ENCODE assay signal across 12 mouse cellular contexts in the genomic region with DNA sequence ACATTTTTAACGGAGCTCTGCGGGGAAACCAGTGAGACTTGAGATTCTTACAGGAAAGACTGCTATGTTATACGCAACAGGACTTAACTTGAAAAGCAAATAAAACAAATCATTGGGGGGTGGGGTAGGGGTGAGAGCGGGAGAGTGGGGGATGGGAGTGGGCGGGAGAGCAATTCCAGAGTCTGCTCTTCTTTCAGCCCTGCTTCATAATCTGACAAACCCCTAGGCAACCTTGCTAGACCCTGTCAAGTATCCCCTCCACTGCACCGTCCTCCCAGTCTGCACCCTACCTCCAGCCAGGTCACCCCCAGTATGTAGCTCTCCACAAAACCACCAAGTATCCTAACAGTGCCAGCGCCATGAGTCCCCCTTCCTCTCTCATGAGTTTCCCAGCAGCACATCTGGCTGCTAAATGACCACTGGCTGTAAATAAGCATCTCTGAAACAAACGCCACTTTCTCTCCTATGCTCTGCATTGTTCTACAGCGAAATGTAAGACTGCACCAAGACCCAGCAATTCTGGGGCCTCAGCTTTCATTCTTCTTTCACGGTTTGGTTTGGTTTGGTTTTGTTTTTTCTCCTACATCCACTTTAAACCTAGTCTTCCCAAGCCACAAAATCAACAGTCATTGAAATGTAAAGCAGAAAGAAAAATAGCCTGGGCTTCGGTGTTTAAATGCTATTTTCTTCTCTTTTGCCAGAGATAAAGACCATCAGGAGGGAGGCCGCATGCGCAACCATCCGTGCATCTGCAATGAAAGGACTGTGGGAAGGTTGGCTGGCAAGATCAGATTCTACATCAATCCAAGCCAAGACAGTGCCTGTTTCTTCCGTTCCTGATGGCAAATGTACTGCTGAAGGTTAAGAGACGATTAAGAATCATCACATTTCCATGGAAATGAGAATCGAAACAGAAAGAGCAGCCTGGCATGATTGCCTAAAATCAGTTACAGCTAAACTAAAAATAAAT. TPM values are rescaled to one million over a fixed set of nuclear protein-coding genes. Genes with fewer than 3 reads are reported as not detected.
A peak's percentile ranks its signal among the peaks of the same experiment; 100 is the strongest.
DNase-seq lines count a peak whose midpoint lies in the region; ATAC-seq and TF ChIP-seq lines count a peak whose summit lies in the region.
"Had no signal": no experiment of that assay in that cellular context is flagged by ENCODE, and none has a peak within 500 bp of the region (broad histone marks: within the 10 kb centered on the region; RNA-seq: fewer than 3 reads in every experiment).

No protein-coding gene starts in this region.

- peak; percentile 58 for ATAC-seq in forebrain, postnatal 0 days
- ATAC-seq in midbrain, embryonic 15.5 days (replicated peaks), result 0 out of 2 replicates have a peak, but pooled peaks have one; percentile 40
- no peak for ATAC-seq in heart, embryonic 12.5 days (ENCODE audit: insufficient number of reproducible peaks, low FRiP score)
- ATAC-seq: CD4-positive, CD25-positive, alpha-beta regulatory T cell, adult 4 months had no signal

- no peak for TF ChIP-seq CTCF in forebrain, postnatal 0 days (IDR thresholded peaks at IDR 0.05; ENCODE audit: low read depth)
- TF ChIP-seq CTCF in layer of hippocampus, adult 2 months (conservative IDR thresholded peaks at IDR 0.05), result no peak

- 38% methylated on average over 17 of the region's 17 CpGs for WGBS in forebrain, postnatal 0 days
- 32% methylated on average over 17 of the region's 17 CpGs for WGBS in midbrain, embryonic 15.5 days
- WGBS in heart, embryonic 12.5 days, result 57% methylated on average over 17 of the region's 17 CpGs

- no peaks in the 10 kb centered on the region for H3K27me3 ChIP-seq in forebrain, postnatal 0 days (ENCODE audit: insufficient read depth, low read length)
- no peaks in the 10 kb centered on the region for H3K27me3 ChIP-seq in midbrain, embryonic 15.5 days (replicated peaks)
- H3K27me3 ChIP-seq in heart, embryonic 12.5 days (replicated peaks), result no peaks in the 10 kb centered on the region
- H3K27me3 ChIP-seq: kidney, embryonic 15.5 days had no signal

- H3K9ac ChIP-seq in forebrain, postnatal 0 days, result peak overlapping the region; percentile 2; the same call in 1 of the 2 replicates
- no peak overlapping the region for H3K9ac ChIP-seq in midbrain, embryonic 15.5 days
- no peak overlapping the region for H3K9ac ChIP-seq in heart, embryonic 12.5 days
- H3K9ac ChIP-seq: kidney, embryonic 15.5 days had no signal

- H3K36me3 ChIP-seq in forebrain, postnatal 0 days (ENCODE audit: insufficient read depth), result no peaks in the 10 kb centered on the region
- H3K36me3 ChIP-seq in midbrain, embryonic 15.5 days (replicated peaks), result no peaks in the 10 kb centered on the region
- H3K36me3 ChIP-seq in heart, embryonic 12.5 days, result no peaks in the 10 kb centered on the region
- H3K36me3 ChIP-seq: kidney, embryonic 15.5 days had no signal

- H3K4me3 ChIP-seq in forebrain, postnatal 0 days (ENCODE audit: low read depth, low read length), result no peak overlapping the region
- H3K4me3 ChIP-seq in layer of hippocampus, adult 2 months, result no peak overlapping the region; the same call in 1 of the 2 replicates
- H3K4me3 ChIP-seq in midbrain, embryonic 15.5 days, result no peak overlapping the region
- no peak overlapping the region for H3K4me3 ChIP-seq in heart, embryonic 12.5 days
- H3K4me3 ChIP-seq: gastrocnemius, adult 2 months; kidney, embryonic 15.5 days; myocyte had no signal

- H3K4me2 ChIP-seq in forebrain, postnatal 0 days (ENCODE audit: low read depth), result peak overlapping the region; percentile 6; the same call in 1 of the 2 replicates
- peak overlapping the region; percentile 8; the same call in 1 of the 2 replicates for H3K4me2 ChIP-seq in midbrain, embryonic 15.5 days
- H3K4me2 ChIP-seq in heart, embryonic 12.5 days, result no peak overlapping the region
- H3K4me2 ChIP-seq: kidney, embryonic 15.5 days had no signal

- H3K27ac ChIP-seq in forebrain, postnatal 0 days (ENCODE audit: low read depth, low read length), result no peak overlapping the region; the same call in 1 of the 2 replicates
- peak overlapping the region; percentile 78 for H3K27ac ChIP-seq in layer of hippocampus, adult 2 months
- H3K27ac ChIP-seq in midbrain, embryonic 15.5 days, result peak overlapping the region; percentile 17; the same call in 1 of the 2 replicates
- H3K27ac ChIP-seq in heart, embryonic 12.5 days (ENCODE audit: poor library complexity, severe bottlenecking), result no peak overlapping the region
- H3K27ac ChIP-seq: gastrocnemius, adult 2 months; kidney, embryonic 15.5 days had no signal

- H3K4me1 ChIP-seq in forebrain, postnatal 0 days (ENCODE audit: insufficient read depth), result 0 out of 2 replicates have a peak, but pooled peaks cover 6% of the 10 kb centered on the region
- H3K4me1 ChIP-seq in midbrain, embryonic 15.5 days, result peaks cover 17% of the 10 kb centered on the region; the same call in 1 of the 2 replicates
- no peaks in the 10 kb centered on the region for H3K4me1 ChIP-seq in heart, embryonic 12.5 days (replicated peaks)
- H3K4me1 ChIP-seq: kidney, embryonic 15.5 days had no signal

- no peaks in the 10 kb centered on the region for H3K9me3 ChIP-seq in forebrain, postnatal 0 days (ENCODE audit: low read length)
- no peaks in the 10 kb centered on the region for H3K9me3 ChIP-seq in midbrain, embryonic 15.5 days
- H3K9me3 ChIP-seq in heart, embryonic 12.5 days (replicated peaks), result peaks cover 6% of the 10 kb centered on the region; the same call in 1 of the 2 replicates
- H3K9me3 ChIP-seq: kidney, embryonic 15.5 days had no signal

- DNase-seq in frontal cortex, postnatal 36 days (ENCODE audit: low spot score in 2 of 2), result peak; percentile 28 to 45
- DNase-seq in frontal cortex, postnatal 10 days (ENCODE audit: low spot score in 2 of 2), result no peak
- peak; percentile 49 for DNase-seq in forebrain, postnatal 0 days
- peak; percentile 42 to 60 for DNase-seq in layer of hippocampus, adult 2 months (ENCODE audit: low spot score in 2 of 2)
- DNase-seq in kidney, adult 18-20 months, result no peak
- no peak for DNase-seq in yolk sac, embryonic 10.5 days (ENCODE audit: low spot score)
- DNase-seq: gastrocnemius, adult 2 months had no signal

RNA-seq across cellular contexts. Expression of a gene that starts 54.5 kb away (rescaled TPM):
- 11.8 and 18.4 TPM in 2 replicates for total RNA-seq in forebrain, postnatal 0 days (2014; rRNA removed)
- 7.4 and 11.9 TPM in 2 replicates for polyA plus RNA-seq in forebrain, postnatal 0 days (2015; fragmentation: Nextera tagmentation; extraction: Ambion mirVana)
- total RNA-seq in layer of hippocampus, adult 2 months (2021), result 1 to 10 TPM; 8.5 to 9.0 TPM
- polyA plus RNA-seq in midbrain, embryonic 15.5 days (2015; fragmentation: Nextera tagmentation; extraction: Ambion mirVana), result 8.5 and 8.7 TPM in 2 replicates
- 0.18 TPM in 1 of 2 replicates, not detected in the other for polyA plus RNA-seq in heart, embryonic 12.5 days (2016; fragmentation: Nextera tagmentation; extraction: Ambion mirVana)
- polyA plus RNA-seq: CD4-positive, CD25-positive, alpha-beta regulatory T cell, adult 4 months had no signal

Comparison
In these comparisons a context has a peak if more than half of its experiments do, and no peak if none do; other contexts are left out.
1. DNase-seq: peak in frontal cortex, postnatal 36 days (2 of 2), forebrain, postnatal 0 days (single experiment) and layer of hippocampus, adult 2 months (2 of 2); none in frontal cortex, postnatal 10 days (0 of 2), kidney, adult 18-20 months (single experiment) and yolk sac, embryonic 10.5 days (single experiment).
2. H3K27ac ChIP-seq: peak in layer of hippocampus, adult 2 months (single experiment) and midbrain, embryonic 15.5 days (single experiment); none in forebrain, postnatal 0 days (single experiment) and heart, embryonic 12.5 days (single experiment).